Comparison of ENCODE assay signal across 17 mouse cellular contexts in genomic region chr6:92944711-92945110, GRCm38 (mm10). TPM values are rescaled to one million over a fixed set of nuclear protein-coding genes. Genes with fewer than 3 reads are reported as not detected.
DNase-seq lines count a peak whose midpoint lies in the region; ATAC-seq and TF ChIP-seq lines count a peak whose summit lies in the region.
"Had no signal": no experiment of that assay in that cellular context is flagged by ENCODE, and none has a peak within 500 bp of the region (broad histone marks: within the 10 kb centered on the region; RNA-seq: fewer than 3 reads in every experiment).

No protein-coding gene starts in this region.

- H3K9me3 ChIP-seq in heart, embryonic 14.5 days (ENCODE audit: control insufficient read depth, low read length): peaks cover 12% of the 10 kb centered on the region
- peaks cover 11% of the 10 kb centered on the region for H3K9me3 ChIP-seq in heart, embryonic 12.5 days (replicated peaks)
- H3K9me3 ChIP-seq in kidney, embryonic 16.5 days (ENCODE audit: low read length): peaks cover 15% of the 10 kb centered on the region; the same call in 1 of the 2 replicates
- no peaks in the 10 kb centered on the region for H3K9me3 ChIP-seq in intestine, postnatal 0 days (ENCODE audit: control insufficient read depth)
- no peaks in the 10 kb centered on the region for H3K9me3 ChIP-seq in lung, embryonic 15.5 days
- H3K9me3 ChIP-seq: limb, embryonic 15.5 days; midbrain, embryonic 15.5 days had no signal

- H3K9ac ChIP-seq in heart, embryonic 14.5 days (ENCODE audit: low read length): no peak overlapping the region
- H3K9ac ChIP-seq in heart, embryonic 12.5 days: no peak overlapping the region
- H3K9ac ChIP-seq in kidney, embryonic 16.5 days (replicated peaks; ENCODE audit: low read length): no peak overlapping the region
- H3K9ac ChIP-seq in intestine, postnatal 0 days (ENCODE audit: low read depth, low read length): no peak overlapping the region
- no peak overlapping the region for H3K9ac ChIP-seq in lung, embryonic 15.5 days
- H3K9ac ChIP-seq: limb, embryonic 15.5 days; midbrain, embryonic 15.5 days; neural tube, embryonic 13.5 days had no signal

- 56% methylated on average over 7 of the region's 7 CpGs for WGBS in heart, embryonic 14.5 days
- 53% methylated on average over 7 of the region's 7 CpGs for WGBS in heart, embryonic 12.5 days
- 56% methylated on average over 7 of the region's 7 CpGs for WGBS in kidney, embryonic 16.5 days
- 70% methylated on average over 7 of the region's 7 CpGs for WGBS in intestine, postnatal 0 days
- WGBS in lung, embryonic 15.5 days: 56% methylated on average over 7 of the region's 7 CpGs

- no peak for DNase-seq in kidney, adult 11 months
- no peak for DNase-seq in right cerebral cortex, postnatal 25 days
- no peak for DNase-seq in layer of hippocampus, adult 9-11 months
- DNase-seq: cerebellum, adult 2 months; layer of hippocampus, postnatal 36 days; thymus, postnatal 25 days had no signal

- H3K27ac ChIP-seq in heart, embryonic 14.5 days (replicated peaks in 1 of 2; ENCODE audit: control insufficient read depth in 1 of 2, insufficient read depth in 1 of 2, low read depth in 2 of 2, low read length in 2 of 2): no peak overlapping the region
- H3K27ac ChIP-seq in heart, embryonic 12.5 days (ENCODE audit: poor library complexity, severe bottlenecking): no peak overlapping the region
- no peak overlapping the region for H3K27ac ChIP-seq in kidney, embryonic 16.5 days (ENCODE audit: low read length)
- no peak overlapping the region for H3K27ac ChIP-seq in intestine, postnatal 0 days (ENCODE audit: low read depth, low read length)
- no peak overlapping the region for H3K27ac ChIP-seq in lung, embryonic 15.5 days
- H3K27ac ChIP-seq: limb, embryonic 15.5 days; macrophage; midbrain, embryonic 15.5 days; neural tube, embryonic 13.5 days had no signal

- TF ChIP-seq CTCF in intestine, postnatal 0 days (IDR thresholded peaks at IDR 0.05; ENCODE audit: low read depth): no peak

- no peak for ATAC-seq in heart, embryonic 14.5 days (ENCODE audit: insufficient number of reproducible peaks, insufficient read depth, low FRiP score, low read depth)
- no peak for ATAC-seq in heart, embryonic 12.5 days (ENCODE audit: insufficient number of reproducible peaks, low FRiP score)
- ATAC-seq in kidney, embryonic 16.5 days (ENCODE audit: low FRiP score, low TSS enrichment): no peak
- ATAC-seq in intestine, postnatal 0 days: no peak
- no peak for ATAC-seq in lung, embryonic 15.5 days (ENCODE audit: borderline replicate concordance, extremely low read depth, low FRiP score, low TSS enrichment)
- ATAC-seq: activated CD4-positive, CD25-positive, alpha-beta regulatory T cell, adult 4 months; inflammation-experienced regulatory T-cells, adult 6 months; midbrain, embryonic 15.5 days had no signal

- 0 out of 4 replicates have a peak overlapping the region, but pooled peaks of 1 of the 2 experiments have one; percentile 73 for H3K4me3 ChIP-seq in heart, embryonic 14.5 days (ENCODE audit: control insufficient read depth in 1 of 2, insufficient read depth in 1 of 2, low read depth in 1 of 2, low read length in 2 of 2)
- H3K4me3 ChIP-seq in heart, embryonic 12.5 days: no peak overlapping the region
- no peak overlapping the region for H3K4me3 ChIP-seq in kidney, embryonic 16.5 days (ENCODE audit: low read length)
- no peak overlapping the region for H3K4me3 ChIP-seq in intestine, postnatal 0 days (ENCODE audit: low read depth, low read length)
- no peak overlapping the region for H3K4me3 ChIP-seq in lung, embryonic 15.5 days

- H3K36me3 ChIP-seq in heart, embryonic 14.5 days (ENCODE audit: control insufficient read depth, insufficient read depth, low read length): no peaks in the 10 kb centered on the region
- H3K36me3 ChIP-seq in heart, embryonic 12.5 days: no peaks in the 10 kb centered on the region
- peaks cover 4% of the 10 kb centered on the region; the same call in 1 of the 2 replicates for H3K36me3 ChIP-seq in kidney, embryonic 16.5 days (ENCODE audit: insufficient read depth, low read length)
- H3K36me3 ChIP-seq in intestine, postnatal 0 days (ENCODE audit: control insufficient read depth, insufficient read depth): no peaks in the 10 kb centered on the region
- H3K36me3 ChIP-seq in lung, embryonic 15.5 days: no peaks in the 10 kb centered on the region
- H3K36me3 ChIP-seq: limb, embryonic 15.5 days; midbrain, embryonic 15.5 days; neural tube, embryonic 13.5 days had no signal

- peak overlapping the region; percentile 96 for H3K4me2 ChIP-seq in heart, embryonic 14.5 days (ENCODE audit: low read length)
- no peak overlapping the region for H3K4me2 ChIP-seq in heart, embryonic 12.5 days
- H3K4me2 ChIP-seq in kidney, embryonic 16.5 days (replicated peaks; ENCODE audit: low read depth, low read length): 0 out of 2 replicates have a peak overlapping the region, but pooled peaks have one; percentile 80
- H3K4me2 ChIP-seq in intestine, postnatal 0 days (replicated peaks; ENCODE audit: low read depth): peak overlapping the region; percentile 72; the same call in 1 of the 2 replicates
- 0 out of 2 replicates have a peak overlapping the region, but pooled peaks have one; percentile 89 for H3K4me2 ChIP-seq in lung, embryonic 15.5 days

- peaks cover 7 to 10% of the 10 kb centered on the region in 2 experiments for H3K4me1 ChIP-seq in heart, embryonic 14.5 days (ENCODE audit: control insufficient read depth in 2 of 2, insufficient read depth in 2 of 2, low read length in 2 of 2)
- peaks cover 14% of the 10 kb centered on the region for H3K4me1 ChIP-seq in heart, embryonic 12.5 days (replicated peaks)
- H3K4me1 ChIP-seq in kidney, embryonic 16.5 days (ENCODE audit: insufficient read depth, low read length): peaks cover 13% of the 10 kb centered on the region
- no peaks in the 10 kb centered on the region for H3K4me1 ChIP-seq in intestine, postnatal 0 days (replicated peaks; ENCODE audit: control insufficient read depth, insufficient read depth, low read length)
- peaks cover 11% of the 10 kb centered on the region for H3K4me1 ChIP-seq in lung, embryonic 15.5 days

- H3K27me3 ChIP-seq in heart, embryonic 14.5 days (ENCODE audit: control insufficient read depth, insufficient read depth, low read length): no peaks in the 10 kb centered on the region
- H3K27me3 ChIP-seq in heart, embryonic 12.5 days (replicated peaks): no peaks in the 10 kb centered on the region
- no peaks in the 10 kb centered on the region for H3K27me3 ChIP-seq in kidney, embryonic 16.5 days (ENCODE audit: insufficient read depth, low read length)
- H3K27me3 ChIP-seq in intestine, postnatal 0 days (replicated peaks; ENCODE audit: control insufficient read depth, insufficient read depth, low read length): peaks cover 33% of the 10 kb centered on the region
- H3K27me3 ChIP-seq in lung, embryonic 15.5 days: no peaks in the 10 kb centered on the region

RNA-seq across cellular contexts. Expression of gene Adamts9, which starts 1.4 kb away (rescaled TPM):
- 6.2 and 6.7 TPM in 2 replicates for polyA plus RNA-seq in heart, embryonic 14.5 days (2014; fragmentation: Nextera tagmentation; extraction: Ambion mirVana)
- polyA plus RNA-seq in heart, embryonic 12.5 days (2016; fragmentation: Nextera tagmentation; extraction: Ambion mirVana): 6.4 and 7.0 TPM in 2 replicates
- 12.0 and 13.9 TPM in 2 replicates for polyA plus RNA-seq in kidney, embryonic 16.5 days (2015; fragmentation: Nextera tagmentation; extraction: Ambion mirVana)
- 2.2 and 3.2 TPM in 2 replicates for polyA plus RNA-seq in intestine, postnatal 0 days (2015; fragmentation: Nextera tagmentation; extraction: Ambion mirVana)
- polyA plus RNA-seq in lung, embryonic 15.5 days (2015; fragmentation: Nextera tagmentation; extraction: Ambion mirVana): 9.8 and 11.2 TPM in 2 replicates
- polyA plus RNA-seq: macrophage had no signal
